Mouse (Mus musculus): ENCODE measurements around the gene Cpeb4. TPM values are rescaled to one million over a fixed set of nuclear protein-coding genes. Genes with fewer than 3 reads are reported as not detected.
A peak's percentile ranks its signal among the peaks of the same experiment; 100 is the strongest.

Cpeb4 gene
- total RNA-seq, 2 experiments from 2014 or later, result 86.7 to 102 TPM

- DNase-seq, result no peak
- intact Hi-C loops (cut with DNase I), result no loop called here
Observed at GRCm38 (mm10) chr11:31893639-31894038, 21.6 kb downstream of the Cpeb4 start.

- DNase-seq, result no peak
- intact Hi-C loops (cut with DNase I), result no loop called here
Observed at GRCm38 (mm10) chr11:31896065-31896792, 24.2 kb downstream of the Cpeb4 start.

- no peak for DNase-seq
- intact Hi-C loops (cut with DNase I), result no loop called here
Observed at GRCm38 (mm10) chr11:31896905-31897304, 24.9 kb downstream of the Cpeb4 start.

GRCm38 (mm10) chr11:31899166-31899565 lies 27.2 kb downstream of the Cpeb4 start:
- intact Hi-C loops (cut with DNase I), result no loop called here
- no peak for DNase-seq

- intact Hi-C loops (cut with DNase I), result loop anchor here (2.0 kb wide), 1 partner anchor 30 kb away; no protein-coding TSS in a partner anchor
- no peak for DNase-seq
Observed at GRCm38 (mm10) chr11:31900736-31901135, 28.7 kb downstream of the Cpeb4 start.

GRCm38 (mm10) chr11:31902251-31903001 lies 30.4 kb downstream of the Cpeb4 start:
- DNase-seq, result no peak
- intact Hi-C loops (cut with DNase I), result no loop called here

GRCm38 (mm10) chr11:31906499-31906898 lies 34.5 kb downstream of the Cpeb4 start:
- DNase-seq, result no peak
- intact Hi-C loops (cut with DNase I), result no loop called here

- no peak for DNase-seq
- intact Hi-C loops (cut with DNase I), result no loop called here
Observed at GRCm38 (mm10) chr11:31907650-31908049, 35.6 kb downstream of the Cpeb4 start.

GRCm38 (mm10) chr11:31912958-31913357 lies 40.9 kb downstream of the Cpeb4 start:
- intact Hi-C loops (cut with DNase I), result no loop called here
- no peak for DNase-seq

- intact Hi-C loops (cut with DNase I), result no loop called here
- no peak for DNase-seq
Observed at GRCm38 (mm10) chr11:31917769-31918168, 45.8 kb downstream of the Cpeb4 start.

GRCm38 (mm10) chr11:31930051-31930450 lies 58.0 kb downstream of the Cpeb4 start:
- no peak for DNase-seq

GRCm38 (mm10) chr11:31935652-31936051 lies 63.6 kb downstream of the Cpeb4 start:
- intact Hi-C loops (cut with DNase I), result no loop called here
- DNase-seq, result peak in 1 of 2 experiments; percentile 30

More at GRCm38 (mm10) chr11:31930051-31930450, 58.0 kb downstream of the Cpeb4 start:
- intact Hi-C loops (cut with DNase I), result no loop called here

- DNase-seq, result no peak
- intact Hi-C loops (cut with DNase I), result no loop called here
Observed at GRCm38 (mm10) chr11:31936910-31937525, 65.0 kb downstream of the Cpeb4 start.

GRCm38 (mm10) chr11:31940898-31941639 lies 69.1 kb downstream of the Cpeb4 start:
- intact Hi-C loops (cut with DNase I), result no loop called here
- DNase-seq, result no peak

GRCm38 (mm10) chr11:31941640-31942638 lies 69.9 kb downstream of the Cpeb4 start:
- DNase-seq, result no peak
- intact Hi-C loops (cut with DNase I), result no loop called here

GRCm38 (mm10) chr11:31945471-31945870 lies 73.5 kb downstream of the Cpeb4 start:
- no peak for DNase-seq
- intact Hi-C loops (cut with DNase I), result no loop called here

- intact Hi-C loops (cut with DNase I), result loop anchor here (1.0 kb wide), 2 partner anchors 78 to 273 kb away; no protein-coding TSS in a partner anchor
- no peak for DNase-seq
Observed at GRCm38 (mm10) chr11:31948462-31949330, 76.7 kb downstream of the Cpeb4 start.

- peak; percentile 72 to 80 for DNase-seq
- intact Hi-C loops (cut with DNase I), result loop anchor here (1.0 kb wide), 2 partner anchors 79 to 274 kb away; no protein-coding TSS in a partner anchor
Observed at GRCm38 (mm10) chr11:31949331-31949785, 77.3 kb downstream of the Cpeb4 start.

Data from heart, postnatal 36 days (tissue).